Mouse (Mus musculus) forebrain, embryonic 10.5 days (tissue): ENCODE measurements around the gene Tmprss5. TPM values are rescaled to one million over a fixed set of nuclear protein-coding genes. Genes with fewer than 3 reads are reported as not detected.

ENCODE experiments used
- DNase-seq: peaks from one replicate; pipeline ENCODE4 v3.0.0-alpha.2; 2017; ENCODE audit warnings: low spot score; ENCODE audit errors: extremely low spot score
- H3K27ac ChIP-seq: fragments of 300-500 bp; sonication (generic); 2 replicates; pipeline ENCODE4 v1.5.1; 2016; ENCODE audit warnings: mild to moderate bottlenecking
- H3K27me3 ChIP-seq: fragments of 300-500 bp; sonication (generic); 2 replicates; pipeline ENCODE4 v1.6.1; 2016; ENCODE audit warnings: mild to moderate bottlenecking; ENCODE audit not compliant: poor library complexity, severe bottlenecking
- H3K36me3 ChIP-seq: fragments of 300-500 bp; sonication (generic); replicated peaks from 2 replicates; pipeline ENCODE4 v1.6.1; 2016; ENCODE audit warnings: mild to moderate bottlenecking, moderate library complexity
- H3K4me1 ChIP-seq: fragments of 300-500 bp; sonication (generic); 2 replicates; pipeline ENCODE4 v1.6.1; 2016
- H3K4me3 ChIP-seq: fragments of 300-500 bp; sonication (generic); 2 replicates; pipeline ENCODE4 v1.5.1; 2016; ENCODE audit warnings: mild to moderate bottlenecking, moderate library complexity
- H3K9me3 ChIP-seq: fragments of 300-500 bp; sonication (generic); 2 replicates; pipeline ENCODE4 v1.6.1; 2016; ENCODE audit warnings: mild to moderate bottlenecking, moderate library complexity
- WGBS: fragments of 180-500 bp; shearing (Covaris S2); methylation state at CpG from one replicate; pipeline ENCODE4 v1.1.7; 2016; 5-methylcytosine and 5-hydroxymethylcytosine counted together
- polyA plus RNA-seq: library from polyadenylated mRNA; unstranded; fragments of >200 nt; fragmentation: Nextera tagmentation; extraction: Ambion mirVana; gene quantifications from 2 replicates; pipeline ENCODE4 v1.2.1, GENCODE M21; 2016

Tmprss5 gene
- 0.71 and 0.76 TPM in 2 replicates for polyA plus RNA-seq

GRCm38 (mm10) chr9:49081107-49081506, at the start of gene Tmprss5:
Gene Tmprss5, plus strand, starts transcription at chr9:49081260.
- Histone ChIP-seq H3K27ac (no peak within 1 kb of the TSS), H3K4me3 (no peak within 1 kb of the TSS), H3K9me3 (no peaks in the 10 kb centered on the region), H3K27me3 (0 out of 2 replicates have a peak, but pooled peaks cover under 1% of the 10 kb centered on the region), H3K4me1 (no peaks in the 10 kb centered on the region), H3K36me3 (peaks cover 48% of the 10 kb centered on the region)
- no peak for DNase-seq
- WGBS = 72% methylated on average over 5 of the region's 5 CpGs

- no peak for DNase-seq
- H3K4me3 ChIP-seq = no peak overlapping the region
- peaks cover 98% of the 10 kb centered on the region for H3K36me3 ChIP-seq
- H3K27me3 ChIP-seq = no peaks in the 10 kb centered on the region
- no peaks in the 10 kb centered on the region for H3K4me1 ChIP-seq
- 94% methylated on average over 4 of the region's 4 CpGs for WGBS
- H3K9me3 ChIP-seq = no peaks in the 10 kb centered on the region
- H3K27ac ChIP-seq = no peak overlapping the region
Measured at GRCm38 (mm10) chr9:49034764-49035163, 46.3 kb upstream of the Tmprss5 start.

- no peaks in the 10 kb centered on the region for H3K36me3 ChIP-seq
- H3K9me3 ChIP-seq = no peaks in the 10 kb centered on the region
- DNase-seq = no peak
- H3K27me3 ChIP-seq = no peaks in the 10 kb centered on the region
- no peak overlapping the region for H3K4me3 ChIP-seq
- WGBS = 82% methylated on average over 5 of the region's 5 CpGs
- H3K4me1 ChIP-seq = peaks cover 5% of the 10 kb centered on the region
- H3K27ac ChIP-seq = no peak overlapping the region
Measured at GRCm38 (mm10) chr9:49050901-49051300, 30.2 kb upstream of the Tmprss5 start.

GRCm38 (mm10) chr9:49051349-49051748, 29.7 kb upstream of the Tmprss5 start:
- Histone ChIP-seq H3K36me3 (no peaks in the 10 kb centered on the region), H3K9me3 (no peaks in the 10 kb centered on the region), H3K27me3 (no peaks in the 10 kb centered on the region), H3K27ac (no peak overlapping the region), H3K4me1 (peaks cover 10% of the 10 kb centered on the region), H3K4me3 (no peak overlapping the region)
- WGBS = 22% methylated on average over 5 of the region's 5 CpGs
- peak; percentile 45 for DNase-seq

- H3K4me1 ChIP-seq = peaks cover 18% of the 10 kb centered on the region
- H3K4me3 ChIP-seq = no peak overlapping the region
- no peaks in the 10 kb centered on the region for H3K27me3 ChIP-seq
- no peaks in the 10 kb centered on the region for H3K9me3 ChIP-seq
- no peak for DNase-seq
- no peak overlapping the region for H3K27ac ChIP-seq
- WGBS = 87% methylated on average over 3 of the region's 3 CpGs
- H3K36me3 ChIP-seq = peaks cover 14% of the 10 kb centered on the region
Measured at GRCm38 (mm10) chr9:49054028-49054427, 27.0 kb upstream of the Tmprss5 start.

- under 1% methylated on average over 53 of the region's 53 CpGs for WGBS
- DNase-seq = peak; percentile 95
- Histone ChIP-seq H3K27ac (peak within 1 kb of the TSS; percentile 88), H3K36me3 (peaks cover 26% of the 10 kb centered on the region), H3K9me3 (no peaks in the 10 kb centered on the region), H3K4me3 (peak within 1 kb of the TSS; percentile 90), H3K4me1 (peaks cover 18% of the 10 kb centered on the region), H3K27me3 (no peaks in the 10 kb centered on the region)
Measured at GRCm38 (mm10) chr9:49055333-49056205, 25.5 kb upstream of the Tmprss5 start, which contains the start of gene Zw10. Gene Zw10, plus strand, starts transcription at chr9:49055613.

- Histone ChIP-seq H3K27me3 (no peaks in the 10 kb centered on the region), H3K27ac (no peak overlapping the region), H3K4me3 (no peak overlapping the region), H3K36me3 (peaks cover 88% of the 10 kb centered on the region), H3K4me1 (no peaks in the 10 kb centered on the region), H3K9me3 (no peaks in the 10 kb centered on the region)
- WGBS = 93% methylated on average over 3 of the region's 3 CpGs
- DNase-seq = no peak
Measured at GRCm38 (mm10) chr9:49076847-49077246, 4.2 kb upstream of the Tmprss5 start.

GRCm38 (mm10) chr9:49081561-49081960, 501 bp downstream of the Tmprss5 start:
- Histone ChIP-seq H3K4me3 (no peak overlapping the region), H3K9me3 (no peaks in the 10 kb centered on the region), H3K27me3 (peaks cover 5% of the 10 kb centered on the region), H3K36me3 (peaks cover 43% of the 10 kb centered on the region), H3K27ac (no peak overlapping the region), H3K4me1 (no peaks in the 10 kb centered on the region)
- 13% methylated on average over 4 of the region's 4 CpGs for WGBS
- DNase-seq = peak; percentile 68

GRCm38 (mm10) chr9:49087317-49087716, 6.3 kb downstream of the Tmprss5 start:
- H3K36me3 ChIP-seq = no peaks in the 10 kb centered on the region
- H3K4me1 ChIP-seq = peaks cover 18% of the 10 kb centered on the region
- H3K9me3 ChIP-seq = no peaks in the 10 kb centered on the region
- H3K27ac ChIP-seq = no peak overlapping the region
- H3K4me3 ChIP-seq = no peak overlapping the region
- no peak for DNase-seq
- peaks cover 7% of the 10 kb centered on the region for H3K27me3 ChIP-seq
- 21% methylated on average over 11 of the region's 11 CpGs for WGBS

GRCm38 (mm10) chr9:49098871-49099270, 17.8 kb downstream of the Tmprss5 start:
- Histone ChIP-seq H3K4me3 (no peak overlapping the region), H3K27ac (no peak overlapping the region), H3K36me3 (no peaks in the 10 kb centered on the region), H3K9me3 (no peaks in the 10 kb centered on the region), H3K4me1 (peaks cover 13% of the 10 kb centered on the region), H3K27me3 (no peaks in the 10 kb centered on the region)
- no peak for DNase-seq
- WGBS = 92% methylated on average over 3 of the region's 3 CpGs

GRCm38 (mm10) chr9:49102328-49102727, 21.3 kb downstream of the Tmprss5 start:
- Histone ChIP-seq H3K9me3 (no peaks in the 10 kb centered on the region), H3K27me3 (no peaks in the 10 kb centered on the region), H3K27ac (peak overlapping the region; percentile 62), H3K4me1 (peaks cover 13% of the 10 kb centered on the region), H3K4me3 (no peak overlapping the region), H3K36me3 (no peaks in the 10 kb centered on the region)
- 12% methylated on average over 1 of the region's 1 CpGs for whole genome bisulfite sequencing
- no peak for DNase-seq

GRCm38 (mm10) chr9:49109101-49109500, 28.0 kb downstream of the Tmprss5 start:
- no peak for DNase-seq
- 44% methylated on average over 7 of the region's 7 CpGs for WGBS
- no peaks in the 10 kb centered on the region for H3K27me3 ChIP-seq

GRCm38 (mm10) chr9:49110476-49111220, 29.6 kb downstream of the Tmprss5 start:
- DNase-seq = no peak
- no peaks in the 10 kb centered on the region for H3K9me3 ChIP-seq
- H3K27ac ChIP-seq = peak overlapping the region; percentile 53
- 43% methylated on average over 6 of the region's 6 CpGs for WGBS
- no peak overlapping the region for H3K4me3 ChIP-seq
- peaks cover 25% of the 10 kb centered on the region for H3K4me1 ChIP-seq
- H3K36me3 ChIP-seq = no peaks in the 10 kb centered on the region
- H3K27me3 ChIP-seq = no peaks in the 10 kb centered on the region

More at GRCm38 (mm10) chr9:49109101-49109500, 28.0 kb downstream of the Tmprss5 start:
- no peaks in the 10 kb centered on the region for H3K36me3 ChIP-seq
- 0 out of 2 replicates have a peak overlapping the region, but pooled peaks have one; percentile 33 for H3K27ac ChIP-seq
- no peak overlapping the region for H3K4me3 ChIP-seq
- peaks cover 25% of the 10 kb centered on the region for H3K4me1 ChIP-seq
- no peaks in the 10 kb centered on the region for H3K9me3 ChIP-seq
